Mouse (Mus musculus) hindlimb bud, embryonic 11.5 days (tissue): Measurements from ENCODE around the gene Cdipt.

Experiments used
- DNase-seq: peaks from one replicate; pipeline ENCODE4 v3.0.0-alpha.2; 2012; ENCODE audit warnings: low read depth, low spot score; ENCODE audit errors: extremely low spot score

Cdipt gene

DNA sequence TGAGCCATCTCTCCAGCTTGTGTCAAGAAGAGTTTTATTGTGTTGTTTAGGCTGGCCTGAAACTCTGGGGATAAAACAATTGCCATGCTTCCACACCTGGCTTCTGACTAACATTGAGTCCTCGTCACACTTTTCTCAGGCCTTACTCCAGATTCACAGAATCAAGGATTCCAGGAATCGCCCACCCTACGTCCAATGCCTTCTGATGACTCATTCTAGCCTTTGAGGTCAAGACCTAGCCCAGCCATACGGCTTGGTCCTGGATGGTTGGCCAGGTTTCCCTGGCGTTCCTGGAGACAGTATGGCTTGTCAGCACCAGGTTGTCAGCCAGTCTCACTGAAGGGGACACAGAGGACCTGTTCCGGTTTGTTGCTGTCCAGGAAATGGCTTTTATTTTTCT lies 36.7 kb downstream of the Cdipt start:
- no peak for DNase-seq

DNA sequence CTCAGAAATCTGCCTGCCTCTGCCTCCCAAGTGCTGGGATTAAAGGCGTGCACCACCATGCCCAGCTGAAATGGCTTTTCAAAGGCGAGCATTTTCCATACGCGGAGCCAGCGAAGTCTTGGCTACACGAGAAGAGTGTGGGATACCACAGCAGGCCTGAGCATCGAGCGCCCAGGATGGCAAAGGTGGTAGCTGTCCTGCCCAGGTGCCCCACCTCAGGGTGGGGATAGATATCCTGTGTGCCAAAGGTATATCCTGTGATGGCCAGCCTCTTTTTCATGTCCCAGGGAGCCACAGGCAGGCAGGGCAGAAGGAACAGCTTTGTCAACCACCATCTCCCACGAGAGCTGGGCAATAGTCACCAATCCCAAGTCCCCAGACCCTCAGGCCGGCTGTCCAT lies 37.1 kb downstream of the Cdipt start:
- no peak for DNase-seq

DNA sequence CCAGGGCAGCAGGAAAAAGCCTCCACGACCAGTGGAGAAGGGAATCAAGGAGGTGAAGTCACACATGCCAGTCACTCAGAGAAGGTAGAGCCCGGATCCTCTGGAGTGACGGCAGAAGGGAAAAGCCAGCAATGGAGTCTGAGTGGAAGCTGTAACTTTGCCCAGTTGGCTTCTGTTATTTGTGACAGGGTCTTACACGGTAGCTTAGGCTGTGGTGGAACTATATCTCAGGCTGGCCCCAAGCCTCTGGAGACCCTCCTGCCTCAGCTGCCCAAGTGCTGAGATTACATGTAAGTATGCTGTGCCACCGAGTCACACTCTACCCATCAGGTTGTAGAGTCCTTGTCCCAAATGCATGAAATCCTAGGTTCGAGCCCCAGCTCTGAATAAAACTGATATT lies 37.7 kb downstream of the Cdipt start:
- DNase-seq: no peak

DNA sequence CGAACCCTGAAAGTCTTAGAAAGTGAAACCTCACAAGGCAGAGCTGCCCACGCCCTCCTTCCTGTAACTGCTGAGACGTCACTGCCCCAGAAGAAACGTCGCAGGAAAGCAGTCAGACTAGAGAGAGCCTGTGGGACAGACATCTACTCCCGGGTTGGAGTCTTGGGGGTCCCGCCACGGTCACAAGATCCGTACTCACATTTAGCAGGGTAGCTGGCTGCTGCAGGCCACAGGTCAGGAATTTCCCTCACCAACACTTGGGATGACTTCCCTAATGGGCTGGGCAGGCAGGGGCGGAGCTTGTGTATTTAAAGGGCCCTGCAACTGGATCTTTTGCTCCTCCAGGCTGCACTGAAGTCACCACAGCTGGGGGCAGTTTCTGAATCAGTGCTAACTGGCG lies 38.6 kb downstream of the Cdipt start, which contains the start of gene Mvp:
TSS of gene Mvp (minus strand) at position 302 of the 400 bp plus-strand sequence.
- DNase-seq: no peak

DNA sequence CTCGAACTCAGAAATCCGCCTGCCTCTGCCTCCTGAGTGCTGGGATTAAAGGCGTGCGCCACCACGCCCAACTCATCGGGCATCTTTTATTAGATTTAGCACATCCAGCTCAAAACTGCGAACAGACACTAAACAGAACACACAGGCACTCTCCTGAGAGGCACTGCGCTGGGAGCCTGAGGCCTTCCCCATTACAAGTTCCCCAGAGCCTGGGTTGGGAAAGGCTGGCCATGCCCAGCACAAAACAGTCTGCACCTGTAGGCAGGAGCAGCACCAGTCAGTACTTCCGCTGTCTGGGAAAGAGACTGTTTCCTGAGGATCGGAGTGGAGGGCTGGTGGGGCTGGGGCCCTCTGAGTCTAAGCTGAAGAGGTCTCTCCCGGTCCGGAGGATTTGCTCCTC lies 39.3 kb downstream of the Cdipt start:
- DNase-seq: no peak

DNA sequence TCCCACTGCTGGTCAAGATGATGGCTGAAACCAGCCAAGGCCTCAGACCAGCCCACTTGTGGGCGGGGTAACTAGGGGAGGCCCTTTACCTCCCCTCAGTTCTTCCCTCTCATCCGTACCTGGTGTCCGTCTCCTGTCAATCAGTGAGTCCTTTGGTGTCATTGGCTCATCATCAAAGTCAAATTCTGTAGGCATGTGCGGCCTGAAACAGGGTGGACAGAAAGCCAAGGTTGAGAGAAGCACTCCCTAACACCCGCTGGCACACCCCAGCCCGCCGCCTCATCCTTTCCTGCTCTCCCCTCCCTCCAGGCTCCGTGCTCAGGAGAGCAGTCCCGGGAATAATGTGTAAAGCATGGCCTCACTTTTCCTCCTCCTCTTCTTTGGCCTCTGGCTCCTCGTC lies 40.4 kb downstream of the Cdipt start:
- no peak for DNase-seq

DNA sequence TGATC lies 40.6 kb downstream of the Cdipt start, which contains the start of gene Pagr1b:
TSS of gene Pagr1b (minus strand) at position 4 of the 5 bp plus-strand sequence.
- no peak for DNase-seq

DNA sequence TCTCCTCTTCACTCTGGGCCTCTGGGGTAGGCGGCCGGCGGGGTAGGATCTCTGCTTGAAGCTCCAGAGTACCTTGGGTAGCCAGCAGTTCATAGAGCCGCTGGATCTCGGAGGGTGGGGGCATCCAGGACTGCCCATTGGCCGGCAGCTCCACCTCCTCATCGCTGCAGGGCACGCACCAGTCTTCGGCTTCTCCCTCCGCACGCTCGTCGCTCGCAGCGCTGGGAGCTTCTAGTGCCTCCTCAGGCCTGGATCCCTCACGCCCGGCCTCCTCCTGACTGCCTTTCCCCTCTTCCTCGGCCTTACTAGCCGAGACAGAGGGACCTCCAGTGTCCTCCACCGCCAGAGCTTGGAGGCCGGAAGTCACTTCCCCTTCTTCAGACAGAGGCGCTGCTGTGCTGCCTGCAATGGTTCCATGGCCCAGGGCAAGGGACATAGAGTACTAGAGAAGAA lies 40.8 kb downstream of the Cdipt start:
- DNase-seq: no peak

DNA sequence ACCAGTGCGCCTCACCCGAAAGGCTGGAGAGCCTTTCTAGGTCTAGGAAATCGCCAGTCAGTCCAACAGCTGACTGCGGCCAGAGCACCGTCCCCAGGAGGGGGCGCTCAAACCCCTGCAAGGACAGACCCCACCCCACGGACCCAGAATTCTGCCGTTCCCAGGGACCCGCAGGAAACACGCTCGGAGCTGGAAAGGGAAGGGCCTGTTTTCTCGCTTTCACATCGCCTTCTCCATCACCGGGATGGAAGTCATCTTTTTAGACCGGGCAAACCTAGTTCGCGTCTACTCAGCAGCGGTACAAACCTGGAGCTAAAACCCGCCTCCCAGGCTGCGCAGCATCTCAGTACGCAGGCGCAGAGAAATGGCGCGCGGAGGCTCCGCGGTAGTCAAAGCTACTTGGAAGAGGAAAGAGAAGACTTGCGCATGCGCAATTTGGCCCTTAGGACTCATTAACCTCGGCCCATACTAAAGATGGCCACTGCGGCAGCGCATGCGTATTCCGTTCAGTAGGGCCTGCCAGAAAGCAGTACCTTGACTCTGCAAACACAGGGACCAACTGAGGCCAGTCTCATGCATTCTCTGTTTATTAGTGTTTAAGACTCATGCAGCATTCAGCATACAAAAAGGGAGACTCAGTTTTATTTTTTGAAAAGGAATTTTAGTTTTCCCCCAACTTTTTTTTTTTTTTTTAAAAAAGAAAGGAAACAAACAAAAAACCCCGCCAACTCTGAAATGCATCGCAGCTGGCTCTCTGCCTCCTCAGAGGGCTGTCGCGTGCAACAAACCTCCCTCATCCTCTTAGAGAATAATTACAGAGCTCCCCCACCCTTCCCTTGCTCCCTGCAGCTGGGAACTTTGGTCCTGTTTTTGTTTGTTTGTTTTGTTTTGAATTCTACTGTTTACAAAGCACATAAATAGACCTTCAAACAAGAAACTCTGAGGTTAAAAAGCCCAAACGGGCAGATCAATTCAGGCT lies 41.5 kb downstream of the Cdipt start, which contains the start of gene Pagr1a:
TSS of gene Pagr1a (minus strand) at position 382 of the 979 bp plus-strand sequence.
- peak; percentile 100 for DNase-seq

DNA sequence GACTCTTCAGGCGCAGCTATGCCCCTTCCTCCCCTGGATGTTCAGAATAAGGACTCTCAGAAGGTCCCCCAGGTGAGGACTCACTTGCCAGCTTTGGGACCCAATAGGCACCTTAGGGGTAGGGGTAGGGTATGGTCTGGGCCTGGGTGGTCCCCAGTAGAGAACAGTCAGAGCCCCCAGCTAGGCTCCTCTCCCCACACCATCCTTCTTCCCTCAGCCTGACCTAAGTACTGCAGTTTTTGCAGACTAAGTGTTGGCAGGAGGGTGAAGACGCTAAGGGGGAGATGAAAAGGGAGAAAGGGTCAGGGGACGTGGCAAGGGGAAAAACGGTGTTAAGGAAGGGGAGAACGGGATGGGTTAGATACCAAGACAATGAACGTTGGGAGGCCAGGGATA lies 42.2 kb downstream of the Cdipt start:
- no peak for DNase-seq

DNA sequence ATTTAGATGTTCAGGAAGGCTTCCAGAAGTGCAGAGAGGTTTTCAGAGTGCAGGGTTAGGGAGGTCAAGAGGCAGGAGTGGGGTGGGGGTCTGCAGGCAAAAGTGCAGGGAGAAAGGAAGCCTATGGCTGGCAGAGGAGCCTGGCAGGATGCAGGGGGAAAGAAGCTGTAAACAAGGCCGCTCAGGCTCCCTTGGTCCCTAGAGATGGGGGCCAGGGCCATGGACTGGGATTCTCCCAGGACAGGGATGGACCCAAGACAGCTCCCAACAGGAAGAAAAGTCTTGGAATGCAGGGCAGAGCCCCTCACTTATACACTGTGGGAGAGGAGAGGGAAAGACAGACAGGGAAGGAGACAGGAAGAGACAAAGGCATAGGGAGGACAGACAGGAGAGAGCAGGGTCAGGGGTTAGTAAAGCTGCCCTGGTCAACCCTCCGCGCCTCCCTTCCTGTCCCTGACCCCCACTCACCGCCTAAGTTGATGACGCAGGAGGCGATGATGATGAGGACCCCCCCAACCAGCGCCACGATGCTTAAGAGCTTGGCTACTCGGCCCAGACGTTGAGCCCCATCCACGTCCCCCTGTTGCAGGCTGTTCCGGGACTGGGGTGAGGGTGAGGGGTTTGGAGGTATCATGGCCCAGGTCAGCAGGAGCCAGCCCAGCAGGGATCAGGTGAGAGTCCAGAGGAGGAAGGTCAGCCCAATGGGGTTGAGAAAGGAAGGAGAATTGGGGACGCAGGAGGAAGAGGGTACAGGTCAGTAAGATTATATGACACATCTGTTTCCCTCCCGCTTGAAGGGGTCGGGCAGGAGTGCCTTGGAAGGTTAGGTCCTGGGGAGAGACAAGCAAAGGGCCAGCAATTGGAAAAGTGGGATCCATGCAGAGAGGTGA lies 42.9 kb downstream of the Cdipt start:
- DNase-seq: no peak

DNA sequence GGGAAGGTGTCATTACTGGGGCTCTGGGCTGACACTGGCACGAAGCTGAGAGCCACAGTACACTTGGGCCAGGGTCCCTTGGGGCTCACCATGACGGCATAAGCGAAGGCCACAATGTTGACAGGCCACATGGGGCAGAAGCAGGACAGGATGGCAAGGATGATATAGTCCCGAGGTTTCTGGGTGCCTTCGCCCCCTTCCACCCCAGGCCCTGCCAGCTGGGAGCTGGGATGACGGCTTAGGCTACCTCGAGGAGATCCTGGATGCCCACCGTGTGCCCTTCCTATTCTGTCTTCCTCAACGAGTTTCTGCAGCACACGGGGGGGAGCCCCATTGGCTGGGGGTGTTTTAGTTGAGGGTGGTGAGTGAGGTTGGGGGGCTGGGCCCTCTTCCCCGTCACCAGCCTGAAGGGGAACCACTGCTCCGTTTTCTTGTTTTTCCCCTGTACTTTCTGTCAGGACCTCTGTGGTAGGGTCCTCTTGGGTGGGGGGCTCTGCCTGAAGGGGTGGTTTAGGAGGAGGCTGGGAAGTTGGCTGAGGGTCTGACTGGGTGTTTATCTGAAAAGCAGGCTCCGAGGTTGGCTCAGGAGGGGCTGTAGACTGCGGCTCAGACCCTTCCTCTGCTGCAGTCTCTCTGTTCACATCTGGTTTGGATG lies 43.7 kb downstream of the Cdipt start:
- no peak for DNase-seq

DNA sequence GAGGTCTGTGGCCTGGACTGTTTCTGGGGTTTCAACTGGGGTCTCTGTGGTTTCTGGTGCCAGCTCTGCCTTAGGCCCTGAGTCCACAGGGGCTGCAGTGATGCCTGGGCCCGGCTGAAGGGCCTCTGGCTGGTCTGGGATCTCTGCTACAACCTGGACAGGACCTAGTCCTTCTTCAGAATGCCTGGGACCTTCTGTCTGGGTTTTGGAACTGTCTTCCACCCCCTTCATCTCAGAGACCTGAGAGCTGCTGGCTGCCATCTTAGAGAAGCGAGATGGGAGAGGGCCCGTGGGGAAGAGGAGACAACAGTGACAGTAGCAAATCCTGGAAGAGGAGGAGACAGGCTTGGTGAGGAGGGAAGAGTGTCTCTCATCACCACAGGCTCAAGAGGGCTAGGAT lies 44.3 kb downstream of the Cdipt start:
- DNase-seq: no peak

DNA sequence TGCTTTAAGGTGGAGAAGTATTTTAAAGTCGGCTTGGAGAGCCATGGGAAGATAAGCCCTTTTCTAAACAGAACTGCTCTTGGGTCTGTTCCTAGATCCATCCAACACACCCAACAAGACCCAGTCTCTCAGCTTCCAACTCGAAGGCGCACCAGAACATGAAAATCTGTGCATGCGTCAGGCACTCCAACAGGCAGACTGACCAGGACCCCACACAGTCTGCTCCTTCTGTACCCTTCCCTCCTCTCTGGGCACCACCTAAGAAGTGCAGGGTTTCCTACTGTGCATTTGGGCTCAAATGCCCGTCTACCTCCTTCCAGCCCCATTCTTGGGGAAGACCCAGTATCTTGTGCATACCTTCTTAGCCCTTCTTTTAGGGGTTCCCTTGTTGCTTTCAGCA lies 44.8 kb downstream of the Cdipt start:
- DNase-seq: no peak

DNA sequence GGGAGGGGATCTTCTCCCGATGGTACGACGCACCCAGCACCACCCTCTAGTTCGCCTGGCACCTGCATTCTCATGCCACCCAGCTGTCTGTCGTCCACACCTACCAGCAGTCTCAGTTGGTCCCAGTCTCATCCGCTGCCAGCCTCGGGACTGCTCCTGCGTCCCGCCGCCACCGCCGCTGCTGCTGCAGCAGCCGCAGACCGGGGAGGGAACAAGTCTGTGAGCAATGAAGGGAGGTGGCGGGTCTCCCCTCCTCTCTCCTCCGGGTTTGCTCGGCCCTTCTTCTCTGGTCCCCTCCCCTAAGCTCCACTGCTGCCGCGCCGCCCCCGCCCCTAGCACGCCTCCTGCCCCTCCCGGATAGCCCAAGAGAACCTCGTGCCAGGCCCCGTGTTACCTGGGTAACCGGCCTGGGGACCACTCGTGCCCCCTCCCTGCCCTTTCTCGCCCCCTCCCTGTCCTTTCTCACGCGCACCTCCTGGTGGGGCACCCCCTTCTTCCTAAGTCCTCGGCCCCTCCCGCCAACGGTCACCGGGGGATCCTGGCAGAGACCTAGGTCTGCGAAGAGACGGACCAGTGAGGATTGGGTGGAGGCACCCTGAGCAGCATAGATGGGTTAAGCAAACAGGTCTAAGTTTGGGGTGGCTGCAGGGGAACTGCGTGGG lies 45.3 kb downstream of the Cdipt start, which contains the start of the genes Gm42742 and Prrt2:
TSS of gene Gm42742 (minus strand) at position 197 of the 662 bp plus-strand sequence.
TSS of gene Prrt2 (minus strand) at position 311 of the 662 bp plus-strand sequence.
- DNase-seq: no peak

DNA sequence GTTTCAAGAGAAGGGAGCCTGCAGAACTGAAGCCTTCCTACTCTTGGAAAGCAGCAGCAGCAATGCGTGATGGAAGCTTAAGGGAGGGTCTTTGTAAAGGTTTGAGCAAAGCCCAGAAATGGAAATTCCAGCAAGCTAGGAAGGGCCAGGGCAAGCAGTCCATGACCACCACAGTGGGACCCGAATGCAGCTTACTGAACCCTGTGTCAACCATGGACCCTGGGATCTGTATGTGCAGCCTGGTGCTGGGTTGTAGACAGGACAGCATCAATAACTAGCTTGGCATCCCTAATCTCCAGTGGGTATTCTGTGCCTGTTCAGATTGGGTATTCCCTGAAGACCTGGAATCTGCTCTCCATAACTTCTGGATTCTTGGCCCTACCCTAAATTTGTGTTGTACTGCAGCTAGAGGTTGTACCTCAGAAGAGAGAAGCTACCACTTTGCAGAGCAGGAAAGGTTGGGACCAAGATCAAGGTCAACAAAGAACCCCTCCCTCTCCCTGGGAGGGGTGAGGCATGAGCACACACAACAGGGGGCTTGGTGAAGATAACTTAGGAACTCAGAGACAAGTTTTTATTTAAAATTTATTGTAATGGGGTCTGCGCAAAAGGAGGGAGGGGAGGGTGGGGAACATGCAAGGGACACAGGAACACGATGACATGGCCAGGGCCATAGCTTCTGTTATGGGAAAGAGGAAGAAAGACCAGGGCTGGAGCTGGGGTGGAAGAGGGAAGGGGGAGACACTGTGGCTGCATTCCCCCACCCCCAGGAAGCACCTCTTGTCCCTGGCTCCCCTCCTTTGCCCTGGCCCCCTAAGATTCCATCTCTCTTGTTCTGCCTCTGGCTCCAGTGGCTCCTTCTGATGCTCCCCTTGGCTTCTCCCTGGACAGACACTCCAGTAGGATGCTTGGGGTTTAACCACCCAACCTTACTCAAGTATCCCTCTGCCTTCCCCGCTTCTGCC lies 46.1 kb downstream of the Cdipt start:
- DNase-seq: no peak

DNA sequence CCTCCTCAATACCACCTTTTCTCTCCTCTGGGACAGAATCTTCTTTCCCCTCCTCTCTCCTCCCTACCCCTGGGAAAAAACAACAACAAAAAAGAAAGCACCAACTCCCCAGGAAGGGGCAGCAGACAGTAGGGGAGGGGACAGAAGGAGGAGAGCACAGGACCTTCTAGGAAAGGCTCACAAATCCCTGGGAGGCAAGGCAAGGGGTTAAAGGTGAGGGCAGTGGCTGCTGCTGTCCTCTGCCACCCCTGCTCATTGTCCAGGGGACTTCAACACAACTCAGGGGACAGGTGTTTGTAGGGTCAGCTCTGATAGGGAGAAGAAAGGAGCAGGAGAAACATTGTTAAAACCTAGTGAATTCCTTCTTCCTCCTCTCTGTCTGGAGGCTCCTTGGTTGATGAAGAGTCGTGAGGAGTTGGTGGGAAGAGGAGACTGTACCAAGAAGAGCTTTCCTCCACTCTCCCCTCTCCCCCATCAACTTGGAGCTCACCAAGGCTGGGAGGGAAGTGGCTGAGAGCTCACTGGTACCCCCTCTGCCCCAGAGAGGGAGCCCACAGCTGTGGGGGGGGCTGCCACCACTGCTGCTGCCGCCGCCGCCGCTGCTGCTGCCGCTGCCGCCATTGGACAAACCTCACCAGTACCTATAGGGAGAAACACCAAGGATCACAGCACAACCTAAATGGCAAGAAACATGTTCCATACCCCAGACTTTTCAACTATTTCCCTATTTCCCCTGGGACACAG lies 47.0 kb downstream of the Cdipt start:
- no peak for DNase-seq

DNA sequence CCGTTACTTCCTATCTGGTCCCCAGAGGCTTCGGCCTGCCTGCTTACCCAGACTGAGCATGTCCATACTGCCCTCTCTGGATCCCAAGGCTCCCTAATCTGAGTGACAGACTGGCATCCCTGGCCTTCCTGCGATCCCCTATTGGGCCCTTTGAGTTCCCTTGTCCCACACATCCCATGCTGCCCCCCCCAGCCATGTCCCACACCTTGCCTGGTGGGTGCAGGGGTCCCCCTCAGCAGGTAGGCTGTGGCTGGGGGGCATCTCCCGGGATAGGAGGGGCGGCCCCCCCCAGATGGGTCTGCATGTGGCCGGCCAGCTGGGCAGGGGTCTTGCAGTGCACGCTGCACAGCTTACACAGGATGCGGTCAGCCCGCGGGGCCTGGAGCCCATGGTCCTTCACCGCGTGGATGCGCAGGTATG lies 47.6 kb downstream of the Cdipt start:
- DNase-seq: no peak
